Mouse (Mus musculus) heart, embryonic 16.5 days (tissue): ENCODE measurements at regions not wholly inside any gene's neighbourhood (a gene's known extent, or its start where the extent isn't known, plus 50 kb on each side); places are given as distances from the start of the nearest gene placed in this dataset.

Source experiments
- ATAC-seq: fragments of 200-750 bp; cut with Nextera tagmentation; replicated peaks from 2 replicates; pipeline ENCODE4 v1.8.0; 2017; ENCODE audit warnings: moderate number of reproducible peaks; ENCODE audit not compliant: insufficient read depth, low FRiP score; ENCODE audit errors: extremely low read depth
- H3K27ac ChIP-seq: fragments of 300-500 bp; sonication (generic); 2 replicates; pipeline ENCODE4 v1.5.1; 2014; ENCODE audit warnings: mild to moderate bottlenecking, low read length, control low read depth, moderate library complexity
- H3K27me3 ChIP-seq: fragments of 300-500 bp; sonication (generic); 2 replicates; pipeline ENCODE4 v1.6.1; 2014; ENCODE audit warnings: low read length, mixed read lengths; ENCODE audit not compliant: control insufficient read depth, insufficient read depth
- H3K36me3 ChIP-seq: fragments of 300-500 bp; sonication (generic); 2 replicates; pipeline ENCODE4 v1.6.1; 2014; ENCODE audit not compliant: control insufficient read depth, insufficient read depth
- H3K4me1 ChIP-seq: fragments of 300-500 bp; sonication (generic); 2 replicates; pipeline ENCODE4 v1.6.1; 2014; ENCODE audit warnings: low read length, mixed read lengths; ENCODE audit not compliant: control insufficient read depth, insufficient read depth
- H3K4me2 ChIP-seq: fragments of 300-500 bp; sonication (generic); 2 replicates; pipeline ENCODE4 v1.6.1; 2014; ENCODE audit warnings: low read depth, mild to moderate bottlenecking, control low read depth, low read length
- H3K4me3 ChIP-seq: fragments of 300-500 bp; sonication (generic); 2 replicates; pipeline ENCODE4 v1.5.1; 2014; ENCODE audit warnings: mild to moderate bottlenecking, control low read depth, low read length
- H3K9ac ChIP-seq: fragments of 300-500 bp; sonication (generic); 2 replicates; pipeline ENCODE4 v1.6.1; 2014; ENCODE audit warnings: low read length, control low read depth
- H3K9me3 ChIP-seq: fragments of 300-500 bp; sonication (generic); replicated peaks from 2 replicates; pipeline ENCODE4 v1.6.1; 2016; ENCODE audit warnings: low read length; ENCODE audit not compliant: control insufficient read depth
- WGBS: fragments of 180-500 bp; shearing (Covaris S2); extraction: QIAGEN DNeasy Blood & Tissue Kit; methylation state at CpG from one replicate; pipeline ENCODE4 v1.1.7; 2014; 5-methylcytosine and 5-hydroxymethylcytosine counted together

GRCm38 (mm10) chr15:6964635-6965034 is 89.9 kb upstream of the Osmr start:
- H3K27ac ChIP-seq = no peak overlapping the region
- H3K27me3 ChIP-seq = no peaks in the 10 kb centered on the region
- no peak overlapping the region for H3K4me3 ChIP-seq
- WGBS = 82% methylated on average over 4 of the region's 4 CpGs
- no peaks in the 10 kb centered on the region for H3K9me3 ChIP-seq
- ATAC-seq = no peak
- no peak overlapping the region for H3K9ac ChIP-seq
- H3K4me1 ChIP-seq = no peaks in the 10 kb centered on the region
- no peak overlapping the region for H3K4me2 ChIP-seq
- no peaks in the 10 kb centered on the region for H3K36me3 ChIP-seq

- no peaks in the 10 kb centered on the region for H3K4me1 ChIP-seq
- H3K9me3 ChIP-seq = no peaks in the 10 kb centered on the region
- H3K36me3 ChIP-seq = no peaks in the 10 kb centered on the region
- no peak overlapping the region for H3K4me2 ChIP-seq
- H3K27ac ChIP-seq = no peak overlapping the region
- H3K9ac ChIP-seq = no peak overlapping the region
- no peak overlapping the region for H3K4me3 ChIP-seq
- WGBS = 69% methylated on average over 4 of the region's 4 CpGs
- H3K27me3 ChIP-seq = no peaks in the 10 kb centered on the region
- no peak for ATAC-seq
Measured at GRCm38 (mm10) chr15:6965446-6965845, 90.7 kb upstream of the Osmr start.

GRCm38 (mm10) chr15:6974410-6974809 is 99.6 kb upstream of the Osmr start:
- Histone ChIP-seq H3K36me3 (no peaks in the 10 kb centered on the region), H3K4me1 (no peaks in the 10 kb centered on the region), H3K4me2 (no peak overlapping the region), H3K27ac (no peak overlapping the region), H3K4me3 (no peak overlapping the region), H3K9me3 (no peaks in the 10 kb centered on the region), H3K27me3 (no peaks in the 10 kb centered on the region), H3K9ac (no peak overlapping the region)
- no peak for ATAC-seq
- 32% methylated on average over 4 of the region's 4 CpGs for WGBS

- no peaks in the 10 kb centered on the region for H3K36me3 ChIP-seq
- H3K9me3 ChIP-seq = no peaks in the 10 kb centered on the region
- H3K4me3 ChIP-seq = no peak overlapping the region
- no peak overlapping the region for H3K27ac ChIP-seq
- no peak overlapping the region for H3K4me2 ChIP-seq
- H3K27me3 ChIP-seq = no peaks in the 10 kb centered on the region
- WGBS = 54% methylated on average over 9 of the region's 9 CpGs
- no peak for ATAC-seq
- H3K4me1 ChIP-seq = 0 out of 2 replicates have a peak, but pooled peaks cover 2% of the 10 kb centered on the region
- H3K9ac ChIP-seq = no peak overlapping the region
Measured at GRCm38 (mm10) chr15:6981430-6981829, 106.7 kb upstream of the Osmr start.

- Histone ChIP-seq H3K36me3 (no peaks in the 10 kb centered on the region), H3K9me3 (no peaks in the 10 kb centered on the region), H3K9ac (no peak overlapping the region), H3K27me3 (no peaks in the 10 kb centered on the region), H3K27ac (no peak overlapping the region), H3K4me3 (no peak overlapping the region), H3K4me1 (0 out of 2 replicates have a peak, but pooled peaks cover 2% of the 10 kb centered on the region), H3K4me2 (no peak overlapping the region)
- 66% methylated on average over 3 of the region's 3 CpGs for WGBS
- no peak for ATAC-seq
Measured at GRCm38 (mm10) chr15:6983320-6983719, 107.1 kb upstream of the Lifr start.

GRCm38 (mm10) chr15:6988187-6988586 is 102.2 kb upstream of the Lifr start:
- 61% methylated on average over 3 of the region's 3 CpGs for WGBS
- H3K4me3 ChIP-seq = no peak overlapping the region
- no peaks in the 10 kb centered on the region for H3K9me3 ChIP-seq
- H3K27ac ChIP-seq = no peak overlapping the region
- ATAC-seq = no peak
- no peak overlapping the region for H3K9ac ChIP-seq
- H3K36me3 ChIP-seq = no peaks in the 10 kb centered on the region
- no peaks in the 10 kb centered on the region for H3K27me3 ChIP-seq
- no peak overlapping the region for H3K4me2 ChIP-seq
- H3K4me1 ChIP-seq = 0 out of 2 replicates have a peak, but pooled peaks cover 5% of the 10 kb centered on the region

- H3K4me1 ChIP-seq = 0 out of 2 replicates have a peak, but pooled peaks cover 5% of the 10 kb centered on the region
- no peak overlapping the region for H3K4me3 ChIP-seq
- ATAC-seq = no peak
- H3K9me3 ChIP-seq = no peaks in the 10 kb centered on the region
- H3K27me3 ChIP-seq = no peaks in the 10 kb centered on the region
- WGBS = 80% methylated on average over 6 of the region's 6 CpGs
- no peaks in the 10 kb centered on the region for H3K36me3 ChIP-seq
- no peak overlapping the region for H3K4me2 ChIP-seq
- H3K27ac ChIP-seq = no peak overlapping the region
- H3K9ac ChIP-seq = no peak overlapping the region
Measured at GRCm38 (mm10) chr15:6989094-6989493, 101.3 kb upstream of the Lifr start.

- no peaks in the 10 kb centered on the region for H3K9me3 ChIP-seq
- 0 out of 2 replicates have a peak overlapping the region, but pooled peaks have one; percentile 6 for H3K27ac ChIP-seq
- no peak overlapping the region for H3K4me3 ChIP-seq
- H3K9ac ChIP-seq = no peak overlapping the region
- H3K27me3 ChIP-seq = no peaks in the 10 kb centered on the region
- WGBS = 52% methylated on average over 9 of the region's 9 CpGs
- H3K36me3 ChIP-seq = no peaks in the 10 kb centered on the region
- no peak overlapping the region for H3K4me2 ChIP-seq
- no peak for ATAC-seq
- H3K4me1 ChIP-seq = 0 out of 2 replicates have a peak, but pooled peaks cover 5% of the 10 kb centered on the region
Measured at GRCm38 (mm10) chr15:6993226-6993625, 97.2 kb upstream of the Lifr start.

GRCm38 (mm10) chr15:6995246-6995645 is 95.2 kb upstream of the Lifr start:
- 68% methylated on average over 3 of the region's 3 CpGs for WGBS
- no peaks in the 10 kb centered on the region for H3K9me3 ChIP-seq
- no peak for ATAC-seq
- no peaks in the 10 kb centered on the region for H3K36me3 ChIP-seq
- no peaks in the 10 kb centered on the region for H3K27me3 ChIP-seq
- H3K27ac ChIP-seq = no peak overlapping the region
- no peak overlapping the region for H3K4me3 ChIP-seq
- H3K4me1 ChIP-seq = 0 out of 2 replicates have a peak, but pooled peaks cover 5% of the 10 kb centered on the region
- no peak overlapping the region for H3K9ac ChIP-seq
- H3K4me2 ChIP-seq = no peak overlapping the region
